Mouse (Mus musculus) stomach, embryonic 16.5 days (tissue): ENCODE measurements around the gene Dot1l. TPM values are rescaled to one million over a fixed set of nuclear protein-coding genes. Genes with fewer than 3 reads are reported as not detected.
A peak's percentile ranks its signal among the peaks of the same experiment; 100 is the strongest.

Experiments
- ATAC-seq: fragments of 200-750 bp; cut with Nextera tagmentation; 2 replicates; pipeline ENCODE4 v1.8.0; 2017; ENCODE audit warnings: moderate number of reproducible peaks, moderate TSS enrichment; ENCODE audit not compliant: insufficient read depth, low FRiP score
- H3K27ac ChIP-seq: fragments of 300-500 bp; sonication (generic); 2 replicates; pipeline ENCODE4 v1.5.1; 2014; ENCODE audit warnings: low read length
- H3K27me3 ChIP-seq: fragments of 300-500 bp; sonication (generic); 2 replicates; pipeline ENCODE4 v1.6.1; 2014; ENCODE audit warnings: low read length, control low read depth, mixed read lengths; ENCODE audit not compliant: control insufficient read depth, insufficient read depth
- H3K36me3 ChIP-seq: fragments of 300-500 bp; sonication (generic); 2 replicates; pipeline ENCODE4 v1.6.1; 2014; ENCODE audit warnings: low read length; ENCODE audit not compliant: control insufficient read depth, insufficient read depth
- H3K4me1 ChIP-seq: fragments of 300-500 bp; sonication (generic); 2 replicates; pipeline ENCODE4 v1.6.1; 2014; ENCODE audit warnings: low read length, control low read depth, mixed read lengths; ENCODE audit not compliant: control insufficient read depth, insufficient read depth
- H3K4me2 ChIP-seq: fragments of 300-500 bp; sonication (generic); 2 replicates; pipeline ENCODE4 v1.6.1; 2014; ENCODE audit warnings: low read depth, low read length, mixed read lengths
- H3K4me3 ChIP-seq: fragments of 300-500 bp; sonication (generic); replicated peaks from 2 replicates; pipeline ENCODE4 v1.5.1; 2014; ENCODE audit warnings: mild to moderate bottlenecking, low read length
- H3K9ac ChIP-seq: fragments of 300-500 bp; sonication (generic); 2 replicates; pipeline ENCODE4 v1.6.1; 2014; ENCODE audit warnings: low read length
- H3K9me3 ChIP-seq: fragments of 300-500 bp; sonication (generic); replicated peaks from 2 replicates; pipeline ENCODE4 v1.6.1; 2016; ENCODE audit warnings: low read length, control low read depth; ENCODE audit not compliant: control insufficient read depth
- WGBS: fragments of 180-500 bp; shearing (Covaris S2); extraction: QIAGEN DNeasy Blood & Tissue Kit; methylation state at CpG from one replicate; pipeline ENCODE4 v1.1.7; 2014; 5-methylcytosine and 5-hydroxymethylcytosine counted together
- polyA plus RNA-seq: library from polyadenylated mRNA; unstranded; fragments of >200 nt; fragmentation: Nextera tagmentation; extraction: Ambion mirVana; gene quantifications from 2 replicates; pipeline ENCODE4 v1.2.1, GENCODE M21; 2015

The Dot1l gene
- polyA plus RNA-seq, 1 experiment from 2014 or later, result 13.9 TPM

DNA sequence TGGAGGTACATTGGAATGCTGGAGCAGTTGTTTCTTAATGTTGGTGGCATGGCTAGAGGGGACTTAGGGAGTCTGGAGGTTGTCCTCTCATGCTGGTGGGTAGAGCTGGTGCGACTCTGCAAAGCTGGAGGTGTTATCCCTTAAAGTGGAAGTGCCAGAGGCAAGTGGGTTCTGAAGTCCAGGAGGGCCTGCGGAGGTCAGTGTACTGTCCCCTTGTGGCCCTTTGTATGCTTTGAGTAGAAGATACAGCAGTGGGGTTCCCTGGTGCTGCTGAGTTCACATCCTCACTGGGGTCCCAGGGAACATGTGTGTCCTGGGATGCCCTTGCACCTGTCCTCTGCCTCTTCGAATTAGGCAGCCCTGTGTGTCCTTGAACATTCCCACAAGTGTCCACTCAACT lies 1.1 kb downstream of the Dot1l start:
- Histone ChIP-seq H3K4me1 (peaks cover 50% of the 10 kb centered on the region), H3K9me3 (no peaks in the 10 kb centered on the region), H3K4me3 (peak overlapping the region; percentile 92), H3K27me3 (no peaks in the 10 kb centered on the region), H3K4me2 (peak overlapping the region; percentile 98), H3K27ac (no peak overlapping the region), H3K9ac (peak overlapping the region; percentile 95), H3K36me3 (no peaks in the 10 kb centered on the region)
- ATAC-seq, result no peak
- 21% methylated on average over 3 of the region's 3 CpGs for WGBS

DNA sequence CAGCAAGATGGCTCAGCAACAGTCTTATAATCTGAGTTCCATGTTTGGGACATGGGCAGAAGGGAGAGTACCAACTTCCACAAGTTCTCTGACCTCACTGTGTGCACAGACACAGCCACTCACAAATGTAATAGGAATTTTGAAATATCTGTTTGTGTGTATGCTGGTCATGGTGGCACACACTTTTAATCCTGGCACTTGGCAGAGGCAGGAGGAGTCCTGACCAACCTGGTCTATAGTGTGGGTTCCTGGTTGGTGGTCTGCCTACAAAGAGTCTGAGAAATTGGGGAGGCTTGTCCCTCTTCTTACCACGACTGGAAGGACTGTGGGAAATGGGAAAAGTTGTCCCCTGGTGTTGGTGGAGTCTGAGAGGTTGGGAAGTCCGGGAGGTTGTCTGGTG lies 1.5 kb downstream of the Dot1l start:
- no peak overlapping the region for H3K27ac ChIP-seq
- peak overlapping the region; percentile 98 for H3K4me2 ChIP-seq
- ATAC-seq, result no peak
- H3K27me3 ChIP-seq, result no peaks in the 10 kb centered on the region
- H3K9me3 ChIP-seq, result no peaks in the 10 kb centered on the region
- peaks cover 54% of the 10 kb centered on the region for H3K4me1 ChIP-seq
- 62% methylated on average over 2 of the region's 2 CpGs for WGBS
- peak overlapping the region; percentile 95 for H3K9ac ChIP-seq
- H3K36me3 ChIP-seq, result no peaks in the 10 kb centered on the region
- H3K4me3 ChIP-seq, result peak overlapping the region; percentile 92

DNA sequence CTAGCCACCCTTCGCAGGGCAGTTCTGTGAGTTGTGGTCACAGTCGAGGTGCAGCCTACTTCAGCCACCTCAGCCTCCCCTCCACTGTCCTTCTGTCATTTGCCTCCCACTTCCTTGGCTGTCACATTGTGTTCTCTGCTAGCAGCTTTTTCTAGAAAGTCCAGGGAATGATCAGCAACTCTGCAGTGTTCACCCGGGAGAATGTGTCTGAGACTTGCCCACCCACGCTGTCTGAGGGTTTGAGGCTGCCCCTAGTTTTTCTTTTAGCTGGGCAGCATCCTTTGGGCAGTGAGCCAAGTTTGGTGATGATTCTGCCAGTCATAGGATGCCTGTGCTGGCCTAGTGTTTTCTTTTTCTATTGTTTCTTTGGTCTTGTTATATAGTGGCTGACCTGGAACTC lies 2.0 kb downstream of the Dot1l start:
- peak overlapping the region; percentile 95 for H3K9ac ChIP-seq
- H3K4me3 ChIP-seq, result no peak overlapping the region
- peaks cover 54% of the 10 kb centered on the region for H3K4me1 ChIP-seq

GRCm38 (mm10) chr10:80757717-80758116 lies 2.7 kb downstream of the Dot1l start:
- no peak for ATAC-seq
- H3K4me3 ChIP-seq, result no peak overlapping the region
- WGBS, result 34% methylated on average over 5 of the region's 5 CpGs
- no peaks in the 10 kb centered on the region for H3K27me3 ChIP-seq
- H3K9ac ChIP-seq, result no peak overlapping the region
- H3K4me1 ChIP-seq, result peaks cover 46% of the 10 kb centered on the region
- no peak overlapping the region for H3K27ac ChIP-seq
- H3K4me2 ChIP-seq, result no peak overlapping the region; the same call in 1 of the 2 replicates
- no peaks in the 10 kb centered on the region for H3K9me3 ChIP-seq
- H3K36me3 ChIP-seq, result no peaks in the 10 kb centered on the region

More for the DNA sequence above, 2.0 kb downstream of the Dot1l start:
- H3K36me3 ChIP-seq, result no peaks in the 10 kb centered on the region
- H3K9me3 ChIP-seq, result no peaks in the 10 kb centered on the region
- H3K27ac ChIP-seq, result no peak overlapping the region
- ATAC-seq, result no peak
- WGBS, result 61% methylated on average over 4 of the region's 4 CpGs
- H3K27me3 ChIP-seq, result no peaks in the 10 kb centered on the region
- peak overlapping the region; percentile 98 for H3K4me2 ChIP-seq

GRCm38 (mm10) chr10:80758651-80759050 lies 3.6 kb downstream of the Dot1l start:
- H3K27ac ChIP-seq, result no peak overlapping the region
- H3K4me3 ChIP-seq, result no peak overlapping the region
- ATAC-seq, result no peak
- no peaks in the 10 kb centered on the region for H3K36me3 ChIP-seq
- H3K27me3 ChIP-seq, result no peaks in the 10 kb centered on the region
- H3K4me2 ChIP-seq, result no peak overlapping the region
- 65% methylated on average over 7 of the region's 7 CpGs for WGBS
- peaks cover 46% of the 10 kb centered on the region for H3K4me1 ChIP-seq
- no peaks in the 10 kb centered on the region for H3K9me3 ChIP-seq
- no peak overlapping the region for H3K9ac ChIP-seq

- Histone ChIP-seq H3K9ac (no peak overlapping the region; the same call in 1 of the 2 replicates), H3K9me3 (no peaks in the 10 kb centered on the region), H3K36me3 (0 out of 2 replicates have a peak, but pooled peaks cover 8% of the 10 kb centered on the region), H3K4me1 (peaks cover 44% of the 10 kb centered on the region), H3K27ac (no peak overlapping the region; the same call in 1 of the 2 replicates), H3K4me3 (no peak overlapping the region), H3K4me2 (no peak overlapping the region), H3K27me3 (no peaks in the 10 kb centered on the region)
- WGBS, result 71% methylated on average over 4 of the region's 4 CpGs
- ATAC-seq, result no peak
These were observed 5.9 kb downstream of the Dot1l start for GRCm38 (mm10) chr10:80760596-80761524.

DNA sequence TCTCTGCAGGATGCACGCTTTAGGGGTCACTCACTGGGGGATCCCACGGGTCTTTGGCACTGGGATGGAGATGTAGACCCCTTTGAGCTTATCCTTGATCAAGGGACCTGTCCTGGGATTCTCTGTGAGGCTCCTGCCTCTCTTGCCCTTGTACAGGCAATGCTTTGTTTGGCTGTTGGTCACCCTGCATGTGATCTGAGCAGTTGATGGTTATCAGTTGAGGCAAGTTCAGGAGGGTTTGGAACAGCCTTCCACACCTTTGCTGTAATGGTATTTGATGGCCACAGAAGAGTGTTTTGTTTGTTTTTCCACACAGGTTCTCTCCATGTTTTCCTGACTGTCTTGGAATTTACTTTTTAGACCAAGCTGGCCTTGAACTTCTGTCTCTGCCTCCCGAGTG lies 6.8 kb downstream of the Dot1l start:
- H3K36me3 ChIP-seq, result 0 out of 2 replicates have a peak, but pooled peaks cover 12% of the 10 kb centered on the region
- H3K27ac ChIP-seq, result no peak overlapping the region
- no peak overlapping the region for H3K4me2 ChIP-seq
- no peaks in the 10 kb centered on the region for H3K9me3 ChIP-seq
- H3K9ac ChIP-seq, result no peak overlapping the region
- H3K4me3 ChIP-seq, result no peak overlapping the region
- 62% methylated on average over 3 of the region's 3 CpGs for WGBS
- no peaks in the 10 kb centered on the region for H3K27me3 ChIP-seq
- peaks cover 37% of the 10 kb centered on the region for H3K4me1 ChIP-seq
- ATAC-seq, result no peak

DNA sequence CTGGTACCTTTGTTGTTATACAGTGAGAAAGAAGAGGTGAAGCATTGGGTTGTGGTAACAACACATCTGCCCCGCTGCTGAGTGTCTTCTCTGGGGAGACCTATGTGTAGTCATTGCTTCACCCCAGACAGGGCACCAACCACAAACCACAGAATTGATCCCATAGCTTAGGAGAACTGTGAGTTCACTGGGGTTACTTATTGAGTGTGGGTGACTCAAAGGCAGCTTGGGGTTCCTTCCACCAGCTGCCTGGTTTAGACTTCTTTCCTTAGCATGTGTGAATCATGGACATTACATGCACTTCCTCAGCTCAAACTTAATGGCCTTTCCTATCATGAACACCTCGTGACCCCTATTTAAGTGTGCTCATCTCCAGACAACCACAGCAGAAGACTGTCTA lies 8.5 kb downstream of the Dot1l start:
- Histone ChIP-seq H3K9me3 (no peaks in the 10 kb centered on the region), H3K27me3 (no peaks in the 10 kb centered on the region), H3K4me3 (no peak overlapping the region), H3K27ac (no peak overlapping the region), H3K9ac (no peak overlapping the region), H3K4me1 (peaks cover 21% of the 10 kb centered on the region), H3K4me2 (no peak overlapping the region), H3K36me3 (0 out of 2 replicates have a peak, but pooled peaks cover 15% of the 10 kb centered on the region)
- WGBS, result 83% methylated on average over 2 of the region's 2 CpGs
- ATAC-seq, result no peak

DNA sequence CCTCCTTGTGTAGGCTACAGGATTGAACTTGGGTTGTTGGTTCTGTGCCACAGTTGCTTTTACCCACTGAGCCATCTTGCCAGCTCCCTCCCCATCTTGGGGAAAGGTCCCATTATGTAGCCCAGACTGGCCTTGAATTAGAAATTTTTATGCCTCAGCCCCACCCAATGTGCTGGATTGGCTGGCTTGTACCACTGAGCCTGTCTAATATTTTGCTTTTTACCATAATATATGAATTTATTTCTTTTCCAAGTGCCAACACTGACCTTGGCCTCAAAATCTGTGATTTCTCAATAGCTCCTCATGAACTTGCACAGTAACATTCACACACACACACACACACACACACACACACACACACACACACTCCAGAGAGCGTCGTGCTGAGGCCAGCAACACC lies 10.7 kb downstream of the Dot1l start:
- Histone ChIP-seq H3K4me1 (peaks cover 14% of the 10 kb centered on the region), H3K4me2 (no peak overlapping the region), H3K27ac (peak overlapping the region; percentile 42), H3K9me3 (no peaks in the 10 kb centered on the region), H3K36me3 (0 out of 2 replicates have a peak, but pooled peaks cover 15% of the 10 kb centered on the region), H3K27me3 (no peaks in the 10 kb centered on the region), H3K9ac (no peak overlapping the region), H3K4me3 (no peak overlapping the region)
- ATAC-seq, result no peak
- WGBS, result 50% methylated on average over 2 of the region's 2 CpGs
